ENCODE assay signal across 1 mouse cellular context in genomic region chr1:86156075-86156474, GRCm38 (mm10).
TF ChIP-seq lines count a peak whose summit lies in the region.

No protein-coding gene starts in this region.

TF ChIP-seq in CH12.LX, 34 proteins besides CTCF, POLR2A, EP300 and RAD21 (continued from another document):
- peak; percentile 56; the same call in 1 of the 2 replicates for TF ChIP-seq ETS1 (conservative IDR thresholded peaks at IDR 0.05; ENCODE audit: low read depth, low read length)
- no peak for TF ChIP-seq POLR2AphosphoS2 (IDR thresholded peaks at IDR 0.05; ENCODE audit: low read depth, low read length)
- peak; percentile 57 for TF ChIP-seq IRF4 (IDR thresholded peaks at IDR 0.05; ENCODE audit: low read depth, low read length)
- TF ChIP-seq USF2 (conservative IDR thresholded peaks at IDR 0.05; ENCODE audit: low read depth, low read length), result no peak
- no peak for TF ChIP-seq CHD1 (IDR thresholded peaks at IDR 0.05; ENCODE audit: low read depth, low read length)
- TF ChIP-seq GABPA (IDR thresholded peaks at IDR 0.05; ENCODE audit: insufficient replicate concordance, low read depth, low read length), result no peak
- no peak for TF ChIP-seq MAX (IDR thresholded peaks at IDR 0.05; ENCODE audit: low read length)
- 0 out of 2 replicates have a peak, but pooled peaks have one; percentile 15 for TF ChIP-seq HCFC1 (IDR thresholded peaks at IDR 0.05; ENCODE audit: low read depth, low read length)
- no peak for TF ChIP-seq USF1 (IDR thresholded peaks at IDR 0.05; ENCODE audit: low read depth, low read length)
- peak; percentile 63; the same call in 1 of the 2 replicates for TF ChIP-seq MEF2A (IDR thresholded peaks at IDR 0.05; ENCODE audit: borderline replicate concordance, low read depth, low read length)
- no peak for TF ChIP-seq MAZ (IDR thresholded peaks at IDR 0.05; ENCODE audit: low read depth, low read length)
- peak; percentile 41 for TF ChIP-seq BHLHE40 (IDR thresholded peaks at IDR 0.05; ENCODE audit: low read depth, low read length)
- 0 out of 2 replicates have a peak, but pooled peaks have one; percentile 27 for TF ChIP-seq KAT2A (IDR thresholded peaks at IDR 0.05; ENCODE audit: insufficient replicate concordance, low read length)
